In genomic region chr8:123252925-123253324, GRCm38 (mm10) we compare ENCODE assay signal across 8 mouse cellular contexts. TPM values are rescaled to one million over a fixed set of nuclear protein-coding genes. Genes with fewer than 3 reads are reported as not detected.
DNase-seq lines count a peak whose midpoint lies in the region; ATAC-seq and TF ChIP-seq lines count a peak whose summit lies in the region.

No protein-coding gene starts in this region.

- WGBS in heart, embryonic 11.5 days (ENCODE audit: insufficient replicate concordance), result 50% methylated on average over 4 of the region's 4 CpGs
- 31% methylated on average over 4 of the region's 4 CpGs for WGBS in macrophage (ENCODE audit: missing documents)

- peak overlapping the region; percentile 97 for H3K9ac ChIP-seq in heart, embryonic 11.5 days (ENCODE audit: low read depth, low read length)

- ATAC-seq in heart, embryonic 11.5 days (replicated peaks; ENCODE audit: insufficient number of reproducible peaks, low FRiP score, low TSS enrichment), result no peak
- ATAC-seq in granulocyte monocyte progenitor cell, adult 5-6 weeks (replicated peaks; ENCODE audit: poor library complexity, severe bottlenecking), result peak; percentile 28; the same call in 1 of the 2 replicates

- H3K4me2 ChIP-seq in heart, embryonic 11.5 days, result peak overlapping the region; percentile 97

- H3K27me3 ChIP-seq in heart, embryonic 11.5 days (ENCODE audit: control insufficient read depth, insufficient read depth, low read length), result no peaks in the 10 kb centered on the region
- H3K27me3 ChIP-seq in E14TG2a.4 (ENCODE audit: insufficient read depth, low read length), result peaks cover 16% of the 10 kb centered on the region

- peaks cover 24% of the 10 kb centered on the region for H3K4me1 ChIP-seq in heart, embryonic 11.5 days (ENCODE audit: control insufficient read depth, insufficient read depth, low read length)
- H3K4me1 ChIP-seq in E14TG2a.4 (replicated peaks; ENCODE audit: low read depth, low read length), result peaks cover 19% of the 10 kb centered on the region

- peaks cover 25% of the 10 kb centered on the region; the same call in 1 of the 2 replicates for H3K79me2 ChIP-seq in macrophage (ENCODE audit: inconsistent target)

- peak overlapping the region; percentile 99 for H3K4me3 ChIP-seq in heart, embryonic 11.5 days (ENCODE audit: low read depth, low read length)
- H3K4me3 ChIP-seq in E14TG2a.4 (replicated peaks; ENCODE audit: low read length), result peak overlapping the region; percentile 97
- H3K4me3 ChIP-seq in macrophage (ENCODE audit: inconsistent target), result peak overlapping the region; percentile 51

- H3K36me3 ChIP-seq in heart, embryonic 11.5 days (ENCODE audit: control insufficient read depth, insufficient read depth, low read length), result peaks cover 26% of the 10 kb centered on the region
- peaks cover 65% of the 10 kb centered on the region for H3K36me3 ChIP-seq in E14TG2a.4 (ENCODE audit: insufficient read depth, low read length)
- H3K36me3 ChIP-seq in macrophage (ENCODE audit: inconsistent target), result peaks cover 24% of the 10 kb centered on the region

- no peaks in the 10 kb centered on the region for H3K9me3 ChIP-seq in heart, embryonic 11.5 days (replicated peaks; ENCODE audit: control insufficient read depth, low read length)
- H3K9me3 ChIP-seq in E14TG2a.4 (ENCODE audit: low read length), result no peaks in the 10 kb centered on the region

- 0 out of 2 replicates have a peak overlapping the region, but pooled peaks have one; percentile 10 for H3K27ac ChIP-seq in heart, embryonic 11.5 days (ENCODE audit: low read depth, low read length)
- peak overlapping the region; percentile 61 for H3K27ac ChIP-seq in macrophage

- no peak for TF ChIP-seq CTCF in E14TG2a.4 (conservative IDR thresholded peaks at IDR 0.05; ENCODE audit: low read length)

- intact Hi-C loops in heart, postnatal 10 days (cut with DNase I), result loop anchor here (5.0 kb wide), 1 partner anchor 41 kb away; the partner anchor contains the start of genes Chmp1a and Spata33

- no peak for DNase-seq in heart, postnatal 10 days
- DNase-seq in embryo, embryonic 11 days, result no peak
- DNase-seq in right cerebral cortex, postnatal 4 days, result no peak
- DNase-seq in embryo, embryonic 9.5 days (ENCODE audit: extremely low spot score), result no peak

RNA-seq across cellular contexts. Expression of gene Zfp276, which starts 1.1 kb away (rescaled TPM):
- polyA plus RNA-seq in heart, embryonic 11.5 days (2014; fragmentation: Nextera tagmentation; extraction: Ambion mirVana), result 11.7 and 12.1 TPM in 2 replicates
- 10 to 100 TPM; 10.7 to 12.1 TPM for total RNA-seq in heart, postnatal 10 days (2021)
- 10.7 and 13.9 TPM in 2 replicates for total RNA-seq in granulocyte monocyte progenitor cell, adult 5-6 weeks (2014; fragmentation: Nextera tagmentation)
- 7.8 and 9.9 TPM in 2 replicates for total RNA-seq in granulocyte monocyte progenitor cell, adult 5-6 weeks (2017)
- total RNA-seq in macrophage (2018; cell fraction: chromatin; rRNA removed), result 100 to 1,000 TPM in 12 of 26 experiments, 10 to 100 TPM in 14; 44.7 to 142 (median 85.9) TPM
- 10 to 100 TPM in 6 of 26 experiments, 1 to 10 TPM in 20; 3.4 to 13.7 (median 7.6) TPM for total RNA-seq in macrophage (2018; cell fraction: cytosol; rRNA removed)
- 10 to 100 TPM; 24.5 to 73.8 (median 46.6) TPM for total RNA-seq in macrophage (2018; cell fraction: nucleus; rRNA removed)
- polyA plus RNA-seq in macrophage (2018), result 9.8 to 12.0 TPM (median 11.1 TPM) in 3 replicates

RNA-seq across cellular contexts. Expression of gene Vps9d1, which starts 1.2 kb away (rescaled TPM):
- polyA plus RNA-seq in heart, embryonic 11.5 days (2014; fragmentation: Nextera tagmentation; extraction: Ambion mirVana), result 16.8 and 19.8 TPM in 2 replicates
- 10 to 100 TPM; 22.9 to 27.0 TPM for total RNA-seq in heart, postnatal 10 days (2021)
- total RNA-seq in granulocyte monocyte progenitor cell, adult 5-6 weeks (2014; fragmentation: Nextera tagmentation), result 14.1 and 19.6 TPM in 2 replicates
- total RNA-seq in granulocyte monocyte progenitor cell, adult 5-6 weeks (2017), result 11.9 and 20.8 TPM in 2 replicates
- total RNA-seq in macrophage (2018; cell fraction: chromatin; rRNA removed), result 100 to 1,000 TPM in 11 of 26 experiments, 10 to 100 TPM in 15; 16.7 to 208 (median 79.9) TPM
- 10 to 100 TPM in 21 of 26 experiments, 1 to 10 TPM in 5; 3.6 to 33.9 (median 15.4) TPM for total RNA-seq in macrophage (2018; cell fraction: cytosol; rRNA removed)
- total RNA-seq in macrophage (2018; cell fraction: nucleus; rRNA removed), result 10 to 100 TPM in 25 of 26 experiments, 1 to 10 TPM in 1; 9.8 to 81.9 (median 44.6) TPM
- 10.8 to 15.8 TPM (median 14.7 TPM) in 3 replicates for polyA plus RNA-seq in macrophage (2018)

RNA-seq across cellular contexts. Expression of gene Spata2l, which starts 16.9 kb away (rescaled TPM):
- 1.6 TPM in 2 replicates for polyA plus RNA-seq in heart, embryonic 11.5 days (2014; fragmentation: Nextera tagmentation; extraction: Ambion mirVana)
- 1 to 10 TPM; 6.4 to 6.8 TPM for total RNA-seq in heart, postnatal 10 days (2021)
- total RNA-seq in granulocyte monocyte progenitor cell, adult 5-6 weeks (2014; fragmentation: Nextera tagmentation), result 1.5 and 3.9 TPM in 2 replicates
- 1.0 and 4.3 TPM in 2 replicates for total RNA-seq in granulocyte monocyte progenitor cell, adult 5-6 weeks (2017)
- total RNA-seq in macrophage (2018; cell fraction: chromatin; rRNA removed), result 1 to 10 TPM in 16 of 26 experiments, under 1 TPM in 6, not detected in 4; 0.33 to 9.0 (median 2.2) TPM
- total RNA-seq in macrophage (2018; cell fraction: cytosol; rRNA removed), result 1 to 10 TPM in 19 of 26 experiments, under 1 TPM in 7; 0.43 to 4.6 (median 2.1) TPM
- total RNA-seq in macrophage (2018; cell fraction: nucleus; rRNA removed), result 1 to 10 TPM in 19 of 26 experiments, under 1 TPM in 7; 0.32 to 7.8 (median 1.8) TPM
- polyA plus RNA-seq in macrophage (2018), result 2.4 to 3.9 TPM (median 2.8 TPM) in 3 replicates

RNA-seq across cellular contexts. Expression of gene Cdk10, which starts 28.3 kb away (rescaled TPM):
- 22.6 and 24.2 TPM in 2 replicates for polyA plus RNA-seq in heart, embryonic 11.5 days (2014; fragmentation: Nextera tagmentation; extraction: Ambion mirVana)
- total RNA-seq in heart, postnatal 10 days (2021), result 10 to 100 TPM; 26.4 to 27.9 TPM
- total RNA-seq in granulocyte monocyte progenitor cell, adult 5-6 weeks (2014; fragmentation: Nextera tagmentation), result 26.7 and 54.5 TPM in 2 replicates
- total RNA-seq in granulocyte monocyte progenitor cell, adult 5-6 weeks (2017), result 39.4 and 39.9 TPM in 2 replicates
- 100 to 1,000 TPM in 14 of 26 experiments, 10 to 100 TPM in 12; 40.7 to 168 (median 108) TPM for total RNA-seq in macrophage (2018; cell fraction: chromatin; rRNA removed)
- 10 to 100 TPM in 25 of 26 experiments, 1 to 10 TPM in 1; 9.0 to 22.8 (median 14.8) TPM for total RNA-seq in macrophage (2018; cell fraction: cytosol; rRNA removed)
- total RNA-seq in macrophage (2018; cell fraction: nucleus; rRNA removed), result 100 to 1,000 TPM in 1 of 26 experiments, 10 to 100 TPM in 25; 24.0 to 115 (median 59.4) TPM
- polyA plus RNA-seq in macrophage (2018), result 13.9 to 19.0 TPM (median 17.2 TPM) in 3 replicates

RNA-seq across cellular contexts. Expression of gene Spata33, which starts 40.3 kb away (rescaled TPM):
- polyA plus RNA-seq in heart, embryonic 11.5 days (2014; fragmentation: Nextera tagmentation; extraction: Ambion mirVana), result 3.4 and 5.0 TPM in 2 replicates
- 10 to 100 TPM; 42.9 to 48.5 TPM for total RNA-seq in heart, postnatal 10 days (2021)
- total RNA-seq in granulocyte monocyte progenitor cell, adult 5-6 weeks (2014; fragmentation: Nextera tagmentation), result 0.51 and 0.80 TPM in 2 replicates
- 0.36 and 0.39 TPM in 2 replicates for total RNA-seq in granulocyte monocyte progenitor cell, adult 5-6 weeks (2017)
- 1 to 10 TPM in 1 of 26 experiments, under 1 TPM in 10, not detected in 15; 0.12 to 1.0 (median 0.45) TPM for total RNA-seq in macrophage (2018; cell fraction: chromatin; rRNA removed)
- under 1 TPM in 22 of 26 experiments, not detected in 4; 0.03 to 0.95 (median 0.20) TPM for total RNA-seq in macrophage (2018; cell fraction: cytosol; rRNA removed)
- total RNA-seq in macrophage (2018; cell fraction: nucleus; rRNA removed), result under 1 TPM in 11 of 26 experiments, not detected in 15; 0.12 to 0.80 (median 0.53) TPM
- 0.27 to 1.4 TPM (median 0.40 TPM) in 3 replicates for polyA plus RNA-seq in macrophage (2018)
